Mouse (Mus musculus): ENCODE results near the gene Olfr215.

DNA sequence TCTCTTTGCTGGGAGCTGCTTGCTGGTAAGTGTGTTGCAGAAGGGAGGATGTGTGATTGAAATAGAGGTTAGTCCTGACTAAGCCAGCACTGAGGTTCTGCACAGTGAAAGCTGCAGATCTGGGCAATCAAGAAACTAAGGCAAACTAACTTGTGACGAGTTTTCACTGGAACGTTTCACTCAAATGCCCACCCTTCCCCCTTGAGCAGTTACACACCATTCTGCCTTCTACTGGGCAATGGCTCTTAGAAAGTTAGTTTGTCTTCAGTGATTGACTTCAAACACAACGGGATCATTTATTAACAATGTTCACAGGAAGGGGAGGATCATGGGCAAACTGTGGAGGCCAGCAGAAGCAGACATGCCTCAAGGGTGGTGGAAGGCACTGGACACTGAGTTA, 29.0 kb downstream of the Olfr215 start:
- TF ChIP-seq CTCF (IDR thresholded peaks at IDR 0.05; ENCODE audit: low read depth, low read length) (no peak), GATA1 (IDR thresholded peaks at IDR 0.05; ENCODE audit: borderline replicate concordance, low read length) (no peak), TAL1 (conservative IDR thresholded peaks at IDR 0.05; ENCODE audit: low read depth, low read length) (no peak), GATA2 (IDR thresholded peaks at IDR 0.05; ENCODE audit: borderline replicate concordance, low read depth, low read length) (no peak), POLR2AphosphoS5 (IDR thresholded peaks at IDR 0.05; ENCODE audit: insufficient replicate concordance, low read depth, low read length) (no peak)
